Mouse (Mus musculus) olfactory bulb, adult 2 months (tissue): Measurements from ENCODE around the gene Pnkp.

ENCODE experiments used
- CTCF ChIP-seq: fragments of 200-500 bp; IDR thresholded peaks from 2 replicates; pipeline ENCODE4 v1.5.1; 2012; ENCODE audit warnings: low read depth, mild to moderate bottlenecking, low read length, moderate library complexity; ENCODE audit not compliant: insufficient read depth
- POLR2A ChIP-seq: fragments of 200-500 bp; IDR thresholded peaks from 2 replicates; pipeline ENCODE4 v1.6.1; 2012; ENCODE audit warnings: mild to moderate bottlenecking, low read depth, low read length, moderate library complexity; ENCODE audit not compliant: insufficient read depth

DNA sequence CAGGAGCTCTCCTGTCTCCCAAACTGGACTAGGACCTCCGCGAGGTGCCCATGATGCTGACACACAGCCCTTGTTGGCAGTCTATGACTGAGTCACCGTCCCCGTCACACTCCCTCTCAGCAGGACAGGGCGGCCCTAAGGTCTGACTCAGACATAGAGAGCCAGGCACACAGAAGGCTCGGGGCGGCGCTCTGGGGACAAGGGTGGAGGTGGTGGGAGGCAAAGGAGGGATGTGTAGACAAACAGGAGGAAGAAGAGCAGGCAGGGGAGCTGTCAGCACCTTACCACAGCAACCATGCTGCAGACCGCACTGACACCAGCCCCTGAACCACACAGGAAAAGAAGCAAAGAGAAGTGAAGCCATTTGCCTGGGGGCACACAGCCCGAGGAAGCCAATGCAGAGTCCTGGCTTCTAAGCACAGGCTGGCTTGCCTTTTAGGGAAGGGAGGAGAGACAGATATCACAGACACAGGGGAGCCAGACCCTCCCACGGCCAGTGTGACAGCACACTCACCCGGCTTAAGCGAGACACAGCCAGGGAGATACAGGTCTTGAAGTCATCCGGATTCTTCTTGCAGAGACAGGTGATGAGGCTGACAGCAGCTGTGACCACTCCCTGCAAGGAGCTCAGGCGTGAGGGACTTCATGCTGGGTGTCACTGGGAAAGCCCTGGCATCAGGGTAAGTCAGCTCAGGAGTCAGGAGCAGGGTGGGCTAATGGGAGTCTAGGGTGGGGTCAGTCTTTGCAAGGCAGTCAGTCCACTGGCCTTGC is 52.0 kb downstream of the Pnkp start:
- TF ChIP-seq CTCF = no peak
- no peak for TF ChIP-seq POLR2A
